Mouse (Mus musculus): ENCODE data around the gene Mob2. TPM values are rescaled to one million over a fixed set of nuclear protein-coding genes. Genes with fewer than 3 reads are reported as not detected.

The Mob2 gene
- polyA plus RNA-seq, 1 experiment: 28.2 TPM

GRCm38 (mm10) chr7:142055431-142055830 is 5.4 kb downstream of the Mob2 start:
- H3K4me3 ChIP-seq (replicated peaks; ENCODE audit: control insufficient read depth, low read depth, low read length): no peak overlapping the region
- WGBS: 88% methylated on average over 3 of the region's 3 CpGs
- H3K27ac ChIP-seq (ENCODE audit: control insufficient read depth, insufficient read depth, low read depth, low read length, poor library complexity): no peak overlapping the region
- no peak for TF ChIP-seq POLR2A (IDR thresholded peaks at IDR 0.05; ENCODE audit: borderline replicate concordance, control insufficient read depth, low read depth, low read length)
- TF ChIP-seq CTCF (IDR thresholded peaks at IDR 0.05; ENCODE audit: control insufficient read depth, insufficient read depth, low read length): no peak
- H3K4me1 ChIP-seq (ENCODE audit: control insufficient read depth, insufficient read depth, low read length): peaks cover 10% of the 10 kb centered on the region

- Histone ChIP-seq H3K27ac (ENCODE audit: control insufficient read depth, insufficient read depth, low read depth, low read length, poor library complexity) (no peak overlapping the region), H3K4me1 (ENCODE audit: control insufficient read depth, insufficient read depth, low read length) (no peaks in the 10 kb centered on the region; the same call in none of the 2 replicates), H3K4me3 (replicated peaks; ENCODE audit: control insufficient read depth, low read depth, low read length) (no peak overlapping the region)
- TF ChIP-seq CTCF (IDR thresholded peaks at IDR 0.05; ENCODE audit: control insufficient read depth, insufficient read depth, low read length) (no peak), POLR2A (IDR thresholded peaks at IDR 0.05; ENCODE audit: borderline replicate concordance, control insufficient read depth, low read depth, low read length) (no peak)
Observed at GRCm38 (mm10) chr7:142050536-142050935, 10.3 kb downstream of the Mob2 start.

GRCm38 (mm10) chr7:142045932-142046331 is 14.9 kb downstream of the Mob2 start:
- H3K27ac ChIP-seq (ENCODE audit: control insufficient read depth, insufficient read depth, low read depth, low read length, poor library complexity): no peak overlapping the region
- TF ChIP-seq CTCF (IDR thresholded peaks at IDR 0.05; ENCODE audit: control insufficient read depth, insufficient read depth, low read length): no peak
- no peak for TF ChIP-seq POLR2A (IDR thresholded peaks at IDR 0.05; ENCODE audit: borderline replicate concordance, control insufficient read depth, low read depth, low read length)
- WGBS: 75% methylated on average over 1 of the region's 1 CpGs
- H3K4me1 ChIP-seq (ENCODE audit: control insufficient read depth, insufficient read depth, low read length): no peaks in the 10 kb centered on the region; the same call in 1 of the 2 replicates
- H3K4me3 ChIP-seq (replicated peaks; ENCODE audit: control insufficient read depth, low read depth, low read length): no peak overlapping the region

- 83% methylated on average over 2 of the region's 2 CpGs for WGBS
- no peaks in the 10 kb centered on the region; the same call in 1 of the 2 replicates for H3K4me1 ChIP-seq (ENCODE audit: control insufficient read depth, insufficient read depth, low read length)
- no peak overlapping the region for H3K27ac ChIP-seq (ENCODE audit: control insufficient read depth, insufficient read depth, low read depth, low read length, poor library complexity)
- no peak overlapping the region for H3K4me3 ChIP-seq (replicated peaks; ENCODE audit: control insufficient read depth, low read depth, low read length)
- TF ChIP-seq CTCF (IDR thresholded peaks at IDR 0.05; ENCODE audit: control insufficient read depth, insufficient read depth, low read length) (no peak), POLR2A (IDR thresholded peaks at IDR 0.05; ENCODE audit: borderline replicate concordance, control insufficient read depth, low read depth, low read length) (no peak)
Observed at GRCm38 (mm10) chr7:142045344-142045743, 15.5 kb downstream of the Mob2 start.

- WGBS: 63% methylated on average over 3 of the region's 3 CpGs
- TF ChIP-seq CTCF (IDR thresholded peaks at IDR 0.05; ENCODE audit: control insufficient read depth, insufficient read depth, low read length) (no peak), POLR2A (IDR thresholded peaks at IDR 0.05; ENCODE audit: borderline replicate concordance, control insufficient read depth, low read depth, low read length) (no peak)
- H3K27ac ChIP-seq (ENCODE audit: control insufficient read depth, insufficient read depth, low read depth, low read length, poor library complexity): no peak overlapping the region; the same call in 1 of the 2 replicates
- H3K4me1 ChIP-seq (ENCODE audit: control insufficient read depth, insufficient read depth, low read length): peaks cover 2% of the 10 kb centered on the region; the same call in 1 of the 2 replicates
- no peak overlapping the region for H3K4me3 ChIP-seq (replicated peaks; ENCODE audit: control insufficient read depth, low read depth, low read length)
Observed at GRCm38 (mm10) chr7:142040756-142041155, 20.1 kb downstream of the Mob2 start.

GRCm38 (mm10) chr7:142037553-142038170 is 23.2 kb downstream of the Mob2 start:
- no peak overlapping the region for H3K4me3 ChIP-seq (replicated peaks; ENCODE audit: control insufficient read depth, low read depth, low read length)
- H3K27ac ChIP-seq (ENCODE audit: control insufficient read depth, insufficient read depth, low read depth, low read length, poor library complexity): no peak overlapping the region
- TF ChIP-seq POLR2A (IDR thresholded peaks at IDR 0.05; ENCODE audit: borderline replicate concordance, control insufficient read depth, low read depth, low read length) (no peak), CTCF (IDR thresholded peaks at IDR 0.05; ENCODE audit: control insufficient read depth, insufficient read depth, low read length) (peak; percentile 77)
- 80% methylated on average over 4 of the region's 4 CpGs for WGBS
- peaks cover 5% of the 10 kb centered on the region for H3K4me1 ChIP-seq (ENCODE audit: control insufficient read depth, insufficient read depth, low read length)

GRCm38 (mm10) chr7:142035048-142035811 is 25.6 kb downstream of the Mob2 start:
- TF ChIP-seq POLR2A (IDR thresholded peaks at IDR 0.05; ENCODE audit: borderline replicate concordance, control insufficient read depth, low read depth, low read length): no peak
- TF ChIP-seq CTCF (IDR thresholded peaks at IDR 0.05; ENCODE audit: control insufficient read depth, insufficient read depth, low read length): no peak
- Histone ChIP-seq H3K4me1 (ENCODE audit: control insufficient read depth, insufficient read depth, low read length) (peaks cover 4% of the 10 kb centered on the region), H3K27ac (ENCODE audit: control insufficient read depth, insufficient read depth, low read depth, low read length, poor library complexity) (no peak overlapping the region), H3K4me3 (replicated peaks; ENCODE audit: control insufficient read depth, low read depth, low read length) (no peak overlapping the region)
- 64% methylated on average over 2 of the region's 2 CpGs for WGBS

- Histone ChIP-seq H3K4me3 (replicated peaks; ENCODE audit: control insufficient read depth, low read depth, low read length) (no peak overlapping the region), H3K27ac (ENCODE audit: control insufficient read depth, insufficient read depth, low read depth, low read length, poor library complexity) (no peak overlapping the region), H3K4me1 (ENCODE audit: control insufficient read depth, insufficient read depth, low read length) (peaks cover 3% of the 10 kb centered on the region)
- WGBS: 38% methylated on average over 2 of the region's 2 CpGs
- no peak for TF ChIP-seq CTCF (IDR thresholded peaks at IDR 0.05; ENCODE audit: control insufficient read depth, insufficient read depth, low read length)
- TF ChIP-seq POLR2A (IDR thresholded peaks at IDR 0.05; ENCODE audit: borderline replicate concordance, control insufficient read depth, low read depth, low read length): no peak
Observed at GRCm38 (mm10) chr7:142034198-142034597, 26.7 kb downstream of the Mob2 start.

All from bone marrow, adult 2 months (tissue).